Mouse (Mus musculus): ENCODE measurements around the gene Myl3.

GRCm38 (mm10) chr9:110739961-110740360 lies 1.7 kb upstream of the Myl3 start:
- no peak for TF ChIP-seq MXI1 (IDR thresholded peaks at IDR 0.05; ENCODE audit: low read depth, low read length)
- TF ChIP-seq POLR2A (IDR thresholded peaks at IDR 0.05; ENCODE audit: low read depth, low read length), result no peak
- no peak for TF ChIP-seq JUND (conservative IDR thresholded peaks at IDR 0.05; ENCODE audit: low read depth, low read length)
- TF ChIP-seq TBP (conservative IDR thresholded peaks at IDR 0.05; ENCODE audit: low read depth, low read length), result no peak
- TF ChIP-seq ETS1 (conservative IDR thresholded peaks at IDR 0.05; ENCODE audit: low read depth, low read length), result no peak
- no peak for TF ChIP-seq IRF4 (IDR thresholded peaks at IDR 0.05; ENCODE audit: low read depth, low read length)
- no peak for TF ChIP-seq CTCF (conservative IDR thresholded peaks at IDR 0.05 in 1 of 2, IDR thresholded peaks at IDR 0.05 in 1 of 2; ENCODE audit: low read depth in 2 of 2, low read length in 2 of 2)
